Mouse (Mus musculus) adrenal gland, adult 8-10 months (tissue): ENCODE results near the gene Mphosph6. TPM values are rescaled to one million over a fixed set of nuclear protein-coding genes. Genes with fewer than 3 reads are reported as not detected.

Experiments used
- DNase-seq: peaks from one replicate; pipeline ENCODE4 v3.0.0; 2022
- total RNA-seq, 4 experiments: library from RNA; stranded (reverse); gene quantifications; 2 replicates each; pipeline ENCODE4 v1.2.4; 2022

Mphosph6 gene
- total RNA-seq, result 10 to 100 TPM; 17.5 to 24.0 (median 21.9) TPM

GRCm38 (mm10) chr8:117801443-117802298 lies at the start of gene Mphosph6:
Gene Mphosph6, minus strand, starts transcription at chr8:117801943.
- DNase-seq, result peak; percentile 95

GRCm38 (mm10) chr8:117850420-117850819 lies 48.7 kb upstream of the Mphosph6 start:
- DNase-seq, result no peak

- DNase-seq, result no peak
Observed at GRCm38 (mm10) chr8:117847865-117848264, 46.1 kb upstream of the Mphosph6 start.

- DNase-seq, result no peak
Observed at GRCm38 (mm10) chr8:117843694-117844093, 42.0 kb upstream of the Mphosph6 start.

GRCm38 (mm10) chr8:117813524-117813923 lies 11.8 kb upstream of the Mphosph6 start:
- no peak for DNase-seq

GRCm38 (mm10) chr8:117810676-117811075 lies 8.9 kb upstream of the Mphosph6 start:
- DNase-seq, result no peak

- no peak for DNase-seq
Observed at GRCm38 (mm10) chr8:117805419-117805818, 3.7 kb upstream of the Mphosph6 start.

- DNase-seq, result no peak
Observed at GRCm38 (mm10) chr8:117802299-117802689, 551 bp upstream of the Mphosph6 start.

GRCm38 (mm10) chr8:117798066-117798465 lies 3.7 kb downstream of the Mphosph6 start:
- DNase-seq, result no peak

GRCm38 (mm10) chr8:117796464-117796863 lies 5.3 kb downstream of the Mphosph6 start:
- no peak for DNase-seq

- no peak for DNase-seq
Observed at GRCm38 (mm10) chr8:117794581-117794980, 7.2 kb downstream of the Mphosph6 start.

GRCm38 (mm10) chr8:117792616-117793144 lies 9.1 kb downstream of the Mphosph6 start:
- no peak for DNase-seq

GRCm38 (mm10) chr8:117786428-117786827 lies 15.3 kb downstream of the Mphosph6 start:
- DNase-seq, result no peak

GRCm38 (mm10) chr8:117783021-117783420 lies 18.7 kb downstream of the Mphosph6 start:
- no peak for DNase-seq

GRCm38 (mm10) chr8:117781375-117782129 lies 20.2 kb downstream of the Mphosph6 start:
- DNase-seq, result no peak

GRCm38 (mm10) chr8:117779344-117779743 lies 22.4 kb downstream of the Mphosph6 start:
- DNase-seq, result no peak

- no peak for DNase-seq
Observed at GRCm38 (mm10) chr8:117778531-117779322, 23.0 kb downstream of the Mphosph6 start.

GRCm38 (mm10) chr8:117776075-117776474 lies 25.7 kb downstream of the Mphosph6 start:
- DNase-seq, result no peak

GRCm38 (mm10) chr8:117775626-117776025 lies 26.1 kb downstream of the Mphosph6 start:
- no peak for DNase-seq

- no peak for DNase-seq
Observed at GRCm38 (mm10) chr8:117772597-117772996, 29.1 kb downstream of the Mphosph6 start.

GRCm38 (mm10) chr8:117772126-117772525 lies 29.6 kb downstream of the Mphosph6 start:
- DNase-seq, result no peak

- no peak for DNase-seq
Observed at GRCm38 (mm10) chr8:117771115-117771836, 30.5 kb downstream of the Mphosph6 start.
